Mouse (Mus musculus) spleen, adult 2 months (tissue): ENCODE data around the gene Hsd17b6.

Source experiments
- CTCF ChIP-seq: fragments of 200-500 bp; IDR thresholded peaks from 2 replicates; pipeline ENCODE4 v1.5.1; 2011; ENCODE audit warnings: mild to moderate bottlenecking, inconsistent platforms; ENCODE audit not compliant: insufficient read depth, insufficient read length, insufficient replicate concordance; ENCODE audit errors: extremely low read depth
- POLR2A ChIP-seq: fragments of 200-500 bp; IDR thresholded peaks from 2 replicates; pipeline ENCODE4 v1.6.1; 2011; ENCODE audit warnings: low read depth, low read length, inconsistent platforms

DNA sequence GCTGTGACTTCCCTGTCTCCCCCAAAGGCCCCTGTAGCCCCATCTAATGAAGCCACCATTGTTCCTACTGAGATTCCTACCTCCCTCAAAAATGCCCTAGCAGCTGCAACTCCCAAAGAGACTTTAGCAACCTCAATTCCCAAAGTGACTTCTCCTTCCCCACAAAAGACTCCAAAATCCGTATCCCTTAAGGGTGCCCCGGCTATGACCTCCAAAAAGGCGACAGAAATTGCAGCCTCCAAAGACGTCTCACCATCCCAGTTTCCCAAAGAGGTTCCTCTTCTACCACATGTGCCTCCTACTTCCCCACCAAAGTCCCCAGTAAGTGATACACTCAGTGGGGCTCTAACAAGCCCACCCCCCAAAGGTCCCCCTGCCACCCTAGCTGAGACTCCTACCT is 34.2 kb upstream of the Hsd17b6 start:
- no peak for TF ChIP-seq CTCF
- no peak for TF ChIP-seq POLR2A
